Mouse (Mus musculus) kidney, adult 2 months (tissue): ENCODE measurements around the gene Ccdc126. TPM values are rescaled to one million over a fixed set of nuclear protein-coding genes. Genes with fewer than 3 reads are reported as not detected.

ENCODE experiments used
- DNase-seq: peaks from one replicate; pipeline ENCODE4 v3.0.0; 2021
- H3K27ac ChIP-seq: fragments of 200-500 bp; 2 replicates; pipeline ENCODE4 v1.5.1; 2012; ENCODE audit warnings: low read depth, low read length, control low read depth, inconsistent platforms; ENCODE audit not compliant: insufficient read depth
- H3K27me3 ChIP-seq: fragments of 200-500 bp; replicated peaks from 2 replicates; pipeline ENCODE4 v1.6.1; 2012; ENCODE audit warnings: mild to moderate bottlenecking, moderate library complexity, low read length, inconsistent platforms; ENCODE audit not compliant: control insufficient read depth, insufficient read depth
- H3K36me3 ChIP-seq: fragments of 200-500 bp; 2 replicates; pipeline ENCODE4 v1.6.1; 2012; ENCODE audit warnings: mild to moderate bottlenecking, moderate library complexity, low read length, inconsistent platforms; ENCODE audit not compliant: control insufficient read depth, insufficient read depth
- H3K4me1 ChIP-seq: fragments of 200-500 bp; 2 replicates; pipeline ENCODE4 v1.6.1; 2011; ENCODE audit warnings: low read length; ENCODE audit not compliant: control insufficient read depth, insufficient read depth
- H3K4me3 ChIP-seq: fragments of 200-500 bp; 2 replicates; pipeline ENCODE4 v1.5.1; 2011; ENCODE audit warnings: mild to moderate bottlenecking, low read depth, low read length, control low read depth; ENCODE audit not compliant: insufficient read depth
- CTCF ChIP-seq: fragments of 200-500 bp; conservative IDR thresholded peaks from 2 replicates; pipeline ENCODE4 v1.5.1; 2011; ENCODE audit warnings: low read depth, mild to moderate bottlenecking, control low read depth, low read length, moderate library complexity, mixed read lengths; ENCODE audit not compliant: insufficient read depth, insufficient read length
- POLR2A ChIP-seq: fragments of 200-500 bp; IDR thresholded peaks from one replicate; pipeline ENCODE4 v1.6.1; 2011; ENCODE audit warnings: low read depth, low read length, control low read depth
- WGBS: fragments of 180-500 bp; shearing (Covaris S2); methylation state at CpG from one replicate; pipeline ENCODE4 v1.1.7; 2018; 5-methylcytosine and 5-hydroxymethylcytosine counted together
- polyA plus RNA-seq: library from polyadenylated mRNA; depleted of rRNA; stranded (reverse); fragments of >200 nt; gene quantifications from 2 replicates; pipeline ENCODE4 v1.2.3, GENCODE M21; 2012; rRNA removed

Ccdc126 gene
- polyA plus RNA-seq, 1 experiment = 4.5 TPM

DNA sequence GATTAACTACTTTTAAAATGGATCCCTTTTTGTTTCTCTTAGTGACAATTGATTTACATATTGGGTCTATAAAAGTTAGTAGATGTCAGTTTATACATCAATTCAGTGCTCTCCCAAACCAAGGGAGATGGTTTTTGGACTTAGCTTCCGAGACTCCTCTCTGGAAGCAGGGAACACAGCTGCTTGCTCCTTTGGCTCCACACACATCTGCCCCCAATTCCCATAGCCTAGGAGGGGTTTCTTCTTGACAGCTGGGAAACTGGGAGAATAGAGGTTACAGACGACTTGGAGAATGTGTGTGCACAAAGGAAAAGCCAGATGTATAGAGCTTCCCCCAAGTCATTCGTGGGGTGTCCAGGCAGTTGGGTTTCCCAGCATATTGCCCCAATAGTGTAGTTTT is 49.1 kb downstream of the Ccdc126 start:
- DNase-seq = no peak
- H3K4me3 ChIP-seq = no peak overlapping the region
- no peak overlapping the region for H3K27ac ChIP-seq
- H3K27me3 ChIP-seq = no peaks in the 10 kb centered on the region
- no peak for TF ChIP-seq CTCF
- no peak for TF ChIP-seq POLR2A
- no peaks in the 10 kb centered on the region for H3K4me1 ChIP-seq
- 52% methylated on average over 3 of the region's 3 CpGs for WGBS
- H3K36me3 ChIP-seq = no peaks in the 10 kb centered on the region

DNA sequence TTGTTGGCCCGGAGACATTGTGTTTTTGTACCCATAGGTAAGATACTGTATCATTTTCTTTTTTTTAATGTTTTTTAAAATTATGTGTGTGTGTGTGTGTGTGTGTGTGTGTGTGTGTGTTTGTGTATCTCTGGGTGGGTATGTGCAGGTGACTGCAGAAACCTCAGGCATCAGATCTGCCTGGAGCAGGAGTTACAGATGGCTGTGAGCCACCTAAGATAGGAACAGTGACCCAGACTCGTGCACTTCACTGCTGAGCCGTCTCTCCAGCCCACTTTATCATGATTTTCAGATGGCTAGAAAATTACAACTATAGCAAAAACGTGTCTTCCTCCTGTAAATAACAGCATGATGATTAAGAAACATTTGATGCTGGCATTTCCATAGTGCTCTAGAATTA is 53.6 kb downstream of the Ccdc126 start:
- Histone ChIP-seq H3K27me3 (no peaks in the 10 kb centered on the region), H3K4me3 (no peak overlapping the region), H3K4me1 (no peaks in the 10 kb centered on the region), H3K27ac (no peak overlapping the region), H3K36me3 (no peaks in the 10 kb centered on the region)
- WGBS = 85% methylated on average over 4 of the region's 4 CpGs
- TF ChIP-seq CTCF (no peak), POLR2A (no peak)
- no peak for DNase-seq

DNA sequence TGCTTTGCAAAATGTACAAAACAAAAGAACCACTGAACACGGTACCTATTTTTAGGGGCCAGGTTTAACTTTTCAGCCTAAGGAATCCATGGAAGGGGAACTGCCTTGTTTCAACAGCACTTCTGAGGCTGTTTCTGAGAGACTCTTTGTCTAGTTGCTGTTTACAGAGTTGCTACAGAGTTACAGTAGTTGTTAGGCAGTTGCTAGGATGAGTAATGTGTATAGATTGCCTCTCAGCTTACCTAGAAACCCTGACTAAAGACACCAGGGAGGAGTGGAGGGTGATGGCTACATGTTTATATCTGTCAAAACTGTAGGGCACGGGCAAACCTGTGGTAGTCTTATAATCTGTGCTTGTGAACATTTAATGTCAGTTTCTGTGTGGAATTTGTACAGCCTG is 54.9 kb downstream of the Ccdc126 start:
- TF ChIP-seq POLR2A = no peak
- TF ChIP-seq CTCF = no peak

DNA sequence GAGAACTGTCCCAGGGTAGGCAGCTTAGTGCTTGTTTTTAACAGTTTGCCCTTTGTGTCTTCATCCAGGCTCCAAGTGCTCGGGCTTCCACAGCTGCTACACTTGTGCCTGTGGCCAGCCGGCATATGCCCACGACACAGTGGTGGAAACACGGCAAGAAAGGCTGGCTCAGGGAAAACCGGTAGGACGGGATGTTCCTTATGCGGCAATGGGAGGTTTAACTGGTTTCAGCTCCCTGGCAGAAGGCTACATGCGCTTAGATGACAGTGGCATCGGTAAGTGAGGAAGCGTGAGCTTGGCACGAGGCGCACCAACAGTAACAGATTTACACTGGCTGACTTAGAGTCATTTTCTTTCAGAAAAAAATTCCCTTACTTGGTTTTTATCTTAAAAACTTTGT is 59.3 kb downstream of the Ccdc126 start:
- TF ChIP-seq CTCF (no peak), POLR2A (no peak)
- Histone ChIP-seq H3K27me3 (no peaks in the 10 kb centered on the region), H3K27ac (no peak overlapping the region), H3K36me3 (no peaks in the 10 kb centered on the region), H3K4me3 (no peak overlapping the region), H3K4me1 (no peaks in the 10 kb centered on the region)
- DNase-seq = no peak
- 72% methylated on average over 12 of the region's 12 CpGs for WGBS

More for the DNA sequence above, 54.9 kb downstream of the Ccdc126 start:
- H3K36me3 ChIP-seq = no peaks in the 10 kb centered on the region
- 84% methylated on average over 2 of the region's 2 CpGs for WGBS
- H3K4me3 ChIP-seq = no peak overlapping the region
- no peaks in the 10 kb centered on the region for H3K27me3 ChIP-seq
- H3K4me1 ChIP-seq = no peaks in the 10 kb centered on the region
- no peak overlapping the region for H3K27ac ChIP-seq
- no peak for DNase-seq

Other genes with a start within 250 kb of the Ccdc126 start
- 22.7 and 27.0 TPM in 2 replicates for gene Malsu1, start 245.5 kb upstream of the Ccdc126 start, polyA plus RNA-seq
- gene Igf2bp3, start 104.3 kb upstream of the Ccdc126 start, polyA plus RNA-seq = 0.03 and 0.04 TPM in 2 replicates
- gene Tra2a, start 55.2 kb upstream of the Ccdc126 start, polyA plus RNA-seq = 18.4 and 22.7 TPM in 2 replicates
- 1.8 and 2.3 TPM in 2 replicates for gene Fam221a, start 48.5 kb downstream of the Ccdc126 start, polyA plus RNA-seq
- gene Stk31, start 76.3 kb downstream of the Ccdc126 start, polyA plus RNA-seq = not detected in 2 replicates